In genomic region chr10:7673673-7674072, GRCm38 (mm10) we compare ENCODE assay signal across 8 mouse cellular contexts. TPM values are rescaled to one million over a fixed set of nuclear protein-coding genes. Genes with fewer than 3 reads are reported as not detected.
A peak's percentile ranks its signal among the peaks of the same experiment; 100 is the strongest.
DNase-seq lines count a peak whose midpoint lies in the region; ATAC-seq and TF ChIP-seq lines count a peak whose summit lies in the region.

No protein-coding gene starts in this region.

- H3K27ac ChIP-seq in heart, postnatal 0 days (ENCODE audit: low read depth): no peak overlapping the region
- H3K27ac ChIP-seq in heart, embryonic 11.5 days (ENCODE audit: low read depth, low read length): no peak overlapping the region
- H3K27ac ChIP-seq in liver, embryonic 14.5 days: no peak overlapping the region
- no peak overlapping the region for H3K27ac ChIP-seq in stomach, postnatal 0 days (replicated peaks)

- DNase-seq in heart, postnatal 0 days (ENCODE audit: low spot score): peak; percentile 61
- DNase-seq in CD8-positive naive resting alpha-beta T cell, adult 2 months (ENCODE audit: low read depth in 2 of 2, low spot score in 2 of 2): peak; percentile 6 to 38
- peak; percentile 48 for DNase-seq in c-Kit-positive CD71-positive TER-119-negative erythroid progenitor cells, embryonic 14.5 days (ENCODE audit: low read depth)
- peak in 1 of 3 experiments; percentile 42 for DNase-seq in liver, embryonic 14.5 days (ENCODE audit: low read depth in 3 of 3, low spot score in 3 of 3)
- DNase-seq in stomach, postnatal 0 days (ENCODE audit: low spot score): no peak
- no peak for DNase-seq in Muller cell, postnatal 12 days (ENCODE audit: inconsistent ontology term)
- no peak for DNase-seq in right cerebral cortex, postnatal 4 days

- TF ChIP-seq CTCF in heart, postnatal 0 days (IDR thresholded peaks at IDR 0.05; ENCODE audit: low read depth): peak; percentile 55
- peak; percentile 56 for TF ChIP-seq CTCF in liver, embryonic 14.5 days (IDR thresholded peaks at IDR 0.05; ENCODE audit: low read depth)
- TF ChIP-seq CTCF in stomach, postnatal 0 days (IDR thresholded peaks at IDR 0.05; ENCODE audit: low read depth): peak; percentile 64

- 72% methylated on average over 1 of the region's 1 CpGs for WGBS in heart, postnatal 0 days
- 66% methylated on average over 1 of the region's 1 CpGs for WGBS in heart, embryonic 11.5 days (ENCODE audit: insufficient replicate concordance)
- 37% methylated on average over 1 of the region's 1 CpGs for WGBS in liver, embryonic 14.5 days (ENCODE audit: insufficient replicate concordance)
- 55% methylated on average over 1 of the region's 1 CpGs for WGBS in stomach, postnatal 0 days

- no peaks in the 10 kb centered on the region for H3K27me3 ChIP-seq in heart, postnatal 0 days (ENCODE audit: control insufficient read depth, insufficient read depth, low read length)
- no peaks in the 10 kb centered on the region for H3K27me3 ChIP-seq in heart, embryonic 11.5 days (ENCODE audit: control insufficient read depth, insufficient read depth, low read length)
- H3K27me3 ChIP-seq in liver, embryonic 14.5 days (ENCODE audit: control insufficient read depth, insufficient read depth, low read length): no peaks in the 10 kb centered on the region
- H3K27me3 ChIP-seq in stomach, postnatal 0 days (ENCODE audit: control insufficient read depth, insufficient read depth, low read length): no peaks in the 10 kb centered on the region

- H3K9me3 ChIP-seq in heart, postnatal 0 days (replicated peaks; ENCODE audit: control insufficient read depth, low read length): no peaks in the 10 kb centered on the region
- H3K9me3 ChIP-seq in heart, embryonic 11.5 days (replicated peaks; ENCODE audit: control insufficient read depth, low read length): no peaks in the 10 kb centered on the region
- H3K9me3 ChIP-seq in liver, embryonic 14.5 days (ENCODE audit: control insufficient read depth, low read length): no peaks in the 10 kb centered on the region
- H3K9me3 ChIP-seq in stomach, postnatal 0 days (ENCODE audit: control insufficient read depth, low read length): no peaks in the 10 kb centered on the region

- H3K36me3 ChIP-seq in heart, postnatal 0 days (replicated peaks; ENCODE audit: control insufficient read depth, insufficient read depth, low read length): peaks cover 36% of the 10 kb centered on the region
- peaks cover 19% of the 10 kb centered on the region for H3K36me3 ChIP-seq in heart, embryonic 11.5 days (ENCODE audit: control insufficient read depth, insufficient read depth, low read length)
- H3K36me3 ChIP-seq in liver, embryonic 14.5 days (replicated peaks; ENCODE audit: control insufficient read depth, insufficient read depth, low read depth): peaks cover 39% of the 10 kb centered on the region
- no peaks in the 10 kb centered on the region for H3K36me3 ChIP-seq in stomach, postnatal 0 days (ENCODE audit: control insufficient read depth, insufficient read depth, low read length)

- no peak for TF ChIP-seq EP300 in heart, postnatal 0 days (IDR thresholded peaks at IDR 0.05; ENCODE audit: low read depth)
- TF ChIP-seq EP300 in liver, embryonic 14.5 days (IDR thresholded peaks at IDR 0.05; ENCODE audit: low read depth): no peak
- no peak for TF ChIP-seq EP300 in stomach, postnatal 0 days (optimal IDR thresholded peaks at IDR 0.05)

- no peak overlapping the region for H3K9ac ChIP-seq in heart, postnatal 0 days (replicated peaks; ENCODE audit: low read depth, low read length)
- no peak overlapping the region for H3K9ac ChIP-seq in heart, embryonic 11.5 days (ENCODE audit: low read depth, low read length)
- H3K9ac ChIP-seq in liver, embryonic 14.5 days (replicated peaks): no peak overlapping the region
- H3K9ac ChIP-seq in stomach, postnatal 0 days (ENCODE audit: low read length): no peak overlapping the region

- no peaks in the 10 kb centered on the region for H3K4me1 ChIP-seq in heart, postnatal 0 days (ENCODE audit: control insufficient read depth, insufficient read depth)
- H3K4me1 ChIP-seq in heart, embryonic 11.5 days (ENCODE audit: control insufficient read depth, insufficient read depth, low read length): no peaks in the 10 kb centered on the region
- no peaks in the 10 kb centered on the region for H3K4me1 ChIP-seq in liver, embryonic 14.5 days (replicated peaks; ENCODE audit: control insufficient read depth in 2 of 2, insufficient read depth in 2 of 2, low read length in 1 of 2)
- H3K4me1 ChIP-seq in stomach, postnatal 0 days (replicated peaks; ENCODE audit: control insufficient read depth, insufficient read depth): no peaks in the 10 kb centered on the region

- ATAC-seq in heart, postnatal 0 days (ENCODE audit: insufficient read depth, low read depth): peak; percentile 39; the same call in 1 of the 2 replicates
- ATAC-seq in heart, embryonic 11.5 days (replicated peaks; ENCODE audit: insufficient number of reproducible peaks, low FRiP score, low TSS enrichment): no peak
- no peak for ATAC-seq in liver, embryonic 14.5 days (ENCODE audit: insufficient read depth)
- ATAC-seq in stomach, postnatal 0 days (ENCODE audit: low FRiP score, low TSS enrichment): no peak

- no peak overlapping the region for H3K4me3 ChIP-seq in heart, postnatal 0 days (ENCODE audit: low read depth, low read length)
- no peak overlapping the region for H3K4me3 ChIP-seq in heart, embryonic 11.5 days (ENCODE audit: low read depth, low read length)
- H3K4me3 ChIP-seq in liver, embryonic 14.5 days (ENCODE audit: insufficient read depth in 1 of 2, low read depth in 2 of 2, low read length in 2 of 2): no peak overlapping the region
- no peak overlapping the region for H3K4me3 ChIP-seq in stomach, postnatal 0 days (ENCODE audit: low read depth, low read length)

- H3K4me2 ChIP-seq in heart, postnatal 0 days (ENCODE audit: low read depth, low read length): no peak overlapping the region
- no peak overlapping the region for H3K4me2 ChIP-seq in heart, embryonic 11.5 days
- no peak overlapping the region for H3K4me2 ChIP-seq in liver, embryonic 14.5 days (ENCODE audit: low read depth)
- H3K4me2 ChIP-seq in stomach, postnatal 0 days (replicated peaks; ENCODE audit: low read depth): no peak overlapping the region

RNA-seq across cellular contexts. Expression of gene Nup43, which starts 6.4 kb away (rescaled TPM):
- 2.6 and 22.2 TPM in 2 replicates for total RNA-seq in heart, postnatal 0 days (2014; rRNA removed; ENCODE audit: low replicate concordance)
- 16.7 and 20.8 TPM in 2 replicates for polyA plus RNA-seq in heart, postnatal 0 days (2015; fragmentation: Nextera tagmentation; extraction: Ambion mirVana)
- polyA plus RNA-seq in heart, embryonic 11.5 days (2014; fragmentation: Nextera tagmentation; extraction: Ambion mirVana): 44.7 and 45.8 TPM in 2 replicates
- 15.7 and 19.7 TPM in 2 replicates for polyA plus RNA-seq in liver, embryonic 14.5 days (2012; rRNA removed)
- polyA plus RNA-seq in liver, embryonic 14.5 days (2014; fragmentation: Nextera tagmentation; extraction: Ambion mirVana): 29.7 and 31.2 TPM in 2 replicates
- polyA plus RNA-seq in stomach, postnatal 0 days (2015; fragmentation: Nextera tagmentation; extraction: Ambion mirVana): 16.7 and 17.5 TPM in 2 replicates

RNA-seq across cellular contexts. Expression of gene Pcmt1, which starts 7.3 kb away (rescaled TPM):
- total RNA-seq in heart, postnatal 0 days (2014; rRNA removed; ENCODE audit: low replicate concordance): 59.7 and 63.4 TPM in 2 replicates
- 130 and 135 TPM in 2 replicates for polyA plus RNA-seq in heart, postnatal 0 days (2015; fragmentation: Nextera tagmentation; extraction: Ambion mirVana)
- polyA plus RNA-seq in heart, embryonic 11.5 days (2014; fragmentation: Nextera tagmentation; extraction: Ambion mirVana): 135 and 142 TPM in 2 replicates
- polyA plus RNA-seq in liver, embryonic 14.5 days (2012; rRNA removed): 29.4 and 41.6 TPM in 2 replicates
- polyA plus RNA-seq in liver, embryonic 14.5 days (2014; fragmentation: Nextera tagmentation; extraction: Ambion mirVana): 95.4 and 98.7 TPM in 2 replicates
- polyA plus RNA-seq in stomach, postnatal 0 days (2015; fragmentation: Nextera tagmentation; extraction: Ambion mirVana): 61.0 and 65.7 TPM in 2 replicates

RNA-seq across cellular contexts. Expression of gene Lats1, which starts 7.3 kb away (rescaled TPM):
- 11.3 and 12.2 TPM in 2 replicates for total RNA-seq in heart, postnatal 0 days (2014; rRNA removed; ENCODE audit: low replicate concordance)
- 2.1 TPM in 2 replicates for polyA plus RNA-seq in heart, postnatal 0 days (2015; fragmentation: Nextera tagmentation; extraction: Ambion mirVana)
- polyA plus RNA-seq in heart, embryonic 11.5 days (2014; fragmentation: Nextera tagmentation; extraction: Ambion mirVana): 4.7 and 5.3 TPM in 2 replicates
- polyA plus RNA-seq in liver, embryonic 14.5 days (2012; rRNA removed): 3.9 and 4.7 TPM in 2 replicates
- 2.8 and 3.7 TPM in 2 replicates for polyA plus RNA-seq in liver, embryonic 14.5 days (2014; fragmentation: Nextera tagmentation; extraction: Ambion mirVana)
- polyA plus RNA-seq in stomach, postnatal 0 days (2015; fragmentation: Nextera tagmentation; extraction: Ambion mirVana): 4.7 TPM in 2 replicates

RNA-seq across cellular contexts. Expression of gene Katna1, which starts 52.1 kb away (rescaled TPM):
- 14.2 and 36.0 TPM in 2 replicates for total RNA-seq in heart, postnatal 0 days (2014; rRNA removed; ENCODE audit: low replicate concordance)
- 22.8 and 25.8 TPM in 2 replicates for polyA plus RNA-seq in heart, postnatal 0 days (2015; fragmentation: Nextera tagmentation; extraction: Ambion mirVana)
- 39.3 and 45.2 TPM in 2 replicates for polyA plus RNA-seq in heart, embryonic 11.5 days (2014; fragmentation: Nextera tagmentation; extraction: Ambion mirVana)
- 3.3 and 6.9 TPM in 2 replicates for polyA plus RNA-seq in liver, embryonic 14.5 days (2012; rRNA removed)
- 31.6 and 31.9 TPM in 2 replicates for polyA plus RNA-seq in liver, embryonic 14.5 days (2014; fragmentation: Nextera tagmentation; extraction: Ambion mirVana)
- polyA plus RNA-seq in stomach, postnatal 0 days (2015; fragmentation: Nextera tagmentation; extraction: Ambion mirVana): 40.2 and 42.5 TPM in 2 replicates

Comparison
In these comparisons a context has a peak if more than half of its experiments do, and no peak if none do; other contexts are left out.
1. DNase-seq: peak in heart, postnatal 0 days (single experiment), CD8-positive naive resting alpha-beta T cell, adult 2 months (2 of 2) and c-Kit-positive CD71-positive TER-119-negative erythroid progenitor cells, embryonic 14.5 days (single experiment); none in stomach, postnatal 0 days (single experiment), Muller cell, postnatal 12 days (single experiment) and right cerebral cortex, postnatal 4 days (single experiment).
2. Peak in every context shown above with its lines, with median percentiles within 50 percentile points of each other: CTCF ChIP-seq.